Mouse (Mus musculus) MEL (cell line): ENCODE measurements around the gene Tsen54. TPM values are rescaled to one million over a fixed set of nuclear protein-coding genes. Genes with fewer than 3 reads are reported as not detected.
A peak's percentile ranks its signal among the peaks of the same experiment; 100 is the strongest.

Source experiments
- DNase-seq: peaks from one replicate; pipeline ENCODE4 v3.0.0; 2011; ENCODE audit warnings: low read depth, low spot score
- H3K27ac ChIP-seq: 2 replicates; pipeline ENCODE4 v1.5.1; 2012; ENCODE audit warnings: low read depth, mild to moderate bottlenecking, control low read depth, low read length, moderate library complexity; ENCODE audit not compliant: control insufficient read depth
- H3K27me3 ChIP-seq, 2 experiments: fragments of 150-350 bp in 1 of 2; sonication (generic) in 1 of 2; 2 replicates each; pipeline ENCODE4 v1.6.1; 2012; ENCODE audit warnings: low read length in 2 of 2, mild to moderate bottlenecking in 2 of 2, improper control_type of control experiment in 1 of 2, moderate library complexity in 1 of 2; ENCODE audit not compliant: insufficient read depth in 2 of 2, control insufficient read depth in 1 of 2
- H3K36me3 ChIP-seq, 2 experiments: 2 replicates each; pipeline ENCODE4 v1.6.1; 2012 to 2014; ENCODE audit warnings: low read length in 2 of 2, improper control_type of control experiment in 1 of 2, inconsistent platforms in 1 of 2, mild to moderate bottlenecking in 1 of 2; ENCODE audit not compliant: insufficient read depth in 2 of 2, control insufficient read depth in 1 of 2
- H3K4me1 ChIP-seq, 2 experiments: fragments of 150-350 bp in 1 of 2; sonication (generic) in 1 of 2; 2 replicates each; pipeline ENCODE4 v1.6.1; 2012; ENCODE audit warnings: low read length in 2 of 2, improper control_type of control experiment in 1 of 2, mild to moderate bottlenecking in 1 of 2; ENCODE audit not compliant: insufficient read depth in 2 of 2, control insufficient read depth in 1 of 2
- H3K4me3 ChIP-seq, 2 experiments: fragments of 150-350 bp in 1 of 2; sonication (generic) in 1 of 2; 2 replicates each; pipeline ENCODE4 v1.5.1; 2012; ENCODE audit warnings: low read depth in 2 of 2, low read length in 2 of 2, mild to moderate bottlenecking in 2 of 2, moderate library complexity in 2 of 2, control low read depth in 1 of 2, improper control_type of control experiment in 1 of 2; ENCODE audit not compliant: control insufficient read depth in 1 of 2, insufficient read depth in 1 of 2
- H3K79me2 ChIP-seq: 2 replicates; pipeline ENCODE4 v1.6.1; 2012; ENCODE audit warnings: mild to moderate bottlenecking, low read length, moderate library complexity; ENCODE audit not compliant: control insufficient read depth, poor library complexity, insufficient read depth
- H3K9ac ChIP-seq: 2 replicates; pipeline ENCODE4 v1.6.1; 2012; ENCODE audit warnings: low read depth, mild to moderate bottlenecking, control low read depth, low read length, moderate library complexity; ENCODE audit not compliant: control insufficient read depth, poor library complexity, severe bottlenecking
- H3K9me3 ChIP-seq: fragments of 150-350 bp; sonication (generic); replicated peaks from 2 replicates; pipeline ENCODE4 v1.6.1; 2012; ENCODE audit warnings: mild to moderate bottlenecking, low read length, improper control_type of control experiment, moderate library complexity; ENCODE audit not compliant: insufficient read depth
- EP300 ChIP-seq, 2 experiments: IDR thresholded peaks; 2 replicates each; pipeline ENCODE4 v1.6.1; 2011; ENCODE audit warnings: improper control_type of control experiment in 2 of 2, low read length in 2 of 2, low read depth in 1 of 2, mild to moderate bottlenecking in 1 of 2
- ETS1 ChIP-seq: IDR thresholded peaks from 2 replicates; pipeline ENCODE4 v1.6.1; 2012; ENCODE audit warnings: low read depth, mild to moderate bottlenecking, inconsistent platforms, low read length, improper control_type of control experiment, moderate library complexity
- GABPA ChIP-seq: IDR thresholded peaks from 2 replicates; pipeline ENCODE4 v1.6.1; 2012; ENCODE audit warnings: low read depth, mild to moderate bottlenecking, inconsistent platforms, low read length, improper control_type of control experiment, moderate library complexity
- HCFC1 ChIP-seq: IDR thresholded peaks from 2 replicates; pipeline ENCODE4 v1.6.1; 2012; ENCODE audit warnings: low read depth, mild to moderate bottlenecking, inconsistent platforms, low read length, improper control_type of control experiment, moderate library complexity
- MAX ChIP-seq: IDR thresholded peaks from 2 replicates; pipeline ENCODE4 v1.6.1; 2011; ENCODE audit warnings: low read length, improper control_type of control experiment
- MAZ ChIP-seq: IDR thresholded peaks from 2 replicates; pipeline ENCODE4 v1.6.1; 2012; ENCODE audit warnings: low read depth, mild to moderate bottlenecking, inconsistent platforms, low read length, improper control_type of control experiment
- MEF2A ChIP-seq: IDR thresholded peaks from 2 replicates; pipeline ENCODE4 v1.6.1; 2014; ENCODE audit warnings: low read depth, mild to moderate bottlenecking, inconsistent platforms, low read length, improper control_type of control experiment; ENCODE audit not compliant: poor library complexity, insufficient replicate concordance, severe bottlenecking; ENCODE audit errors: extremely low read depth
- MXI1 ChIP-seq: IDR thresholded peaks from 2 replicates; pipeline ENCODE4 v1.6.1; 2011; ENCODE audit warnings: mild to moderate bottlenecking, low read depth, low read length, improper control_type of control experiment
- MYB ChIP-seq: IDR thresholded peaks from 2 replicates; pipeline ENCODE4 v1.6.1; 2011; ENCODE audit warnings: mild to moderate bottlenecking, low read depth, low read length, improper control_type of control experiment
- MYC ChIP-seq: IDR thresholded peaks from 2 replicates; pipeline ENCODE4 v1.6.1; 2011; ENCODE audit warnings: low read depth, mild to moderate bottlenecking, low read length, improper control_type of control experiment, moderate library complexity
- NELFE ChIP-seq: IDR thresholded peaks from 2 replicates; pipeline ENCODE4 v1.6.1; 2011; ENCODE audit warnings: low read depth, low read length, improper control_type of control experiment
- NRF1 ChIP-seq: IDR thresholded peaks from 2 replicates; pipeline ENCODE4 v1.6.1; 2014; ENCODE audit warnings: low read depth, mild to moderate bottlenecking, inconsistent platforms, low read length, improper control_type of control experiment, moderate library complexity; ENCODE audit not compliant: poor library complexity, insufficient read depth, severe bottlenecking
- POLR2A ChIP-seq, 2 experiments: IDR thresholded peaks; 2 replicates each; pipeline ENCODE4 v1.6.1; 2011 to 2012; ENCODE audit warnings: low read length in 2 of 2, mild to moderate bottlenecking in 2 of 2, control low read depth in 1 of 2, improper control_type of control experiment in 1 of 2, low read depth in 1 of 2, moderate library complexity in 1 of 2; ENCODE audit not compliant: control insufficient read depth in 1 of 2, insufficient read depth in 1 of 2, poor library complexity in 1 of 2
- RCOR1 ChIP-seq: IDR thresholded peaks from 2 replicates; pipeline ENCODE4 v1.6.1; 2012; ENCODE audit warnings: low read depth, mild to moderate bottlenecking, inconsistent platforms, low read length, improper control_type of control experiment
- SIN3A ChIP-seq: IDR thresholded peaks from 2 replicates; pipeline ENCODE4 v1.6.1; 2012; ENCODE audit warnings: low read length, improper control_type of control experiment, inconsistent platforms
- SMC3 ChIP-seq: IDR thresholded peaks from 2 replicates; pipeline ENCODE4 v1.6.1; 2011; ENCODE audit warnings: low read depth, low read length, improper control_type of control experiment
- TAL1 ChIP-seq: IDR thresholded peaks from 2 replicates; pipeline ENCODE4 v1.6.1; 2012; ENCODE audit warnings: mild to moderate bottlenecking, inconsistent platforms, low read length, moderate library complexity, mixed read lengths
- TBP ChIP-seq: IDR thresholded peaks from 2 replicates; pipeline ENCODE4 v1.8.0; 2011; ENCODE audit warnings: low read depth, low read length, improper control_type of control experiment
- TCF12 ChIP-seq: IDR thresholded peaks from 2 replicates; pipeline ENCODE4 v1.6.1; 2014; ENCODE audit warnings: low read depth, mild to moderate bottlenecking, inconsistent platforms, low read length, improper control_type of control experiment, moderate library complexity
- UBTF ChIP-seq: IDR thresholded peaks from 2 replicates; pipeline ENCODE4 v1.6.1; 2012; ENCODE audit warnings: low read depth, mild to moderate bottlenecking, inconsistent platforms, low read length, improper control_type of control experiment, moderate library complexity, borderline replicate concordance; ENCODE audit not compliant: insufficient read depth
- USF1 ChIP-seq: IDR thresholded peaks from 2 replicates; pipeline ENCODE4 v1.6.1; 2014; ENCODE audit warnings: low read depth, mild to moderate bottlenecking, inconsistent platforms, low read length, improper control_type of control experiment, moderate library complexity
- ZMIZ1 ChIP-seq: IDR thresholded peaks from 2 replicates; pipeline ENCODE4 v1.6.1; 2012; ENCODE audit warnings: low read depth, mild to moderate bottlenecking, inconsistent platforms, low read length, improper control_type of control experiment, moderate library complexity
- polyA plus RNA-seq, 2 experiments: library from polyadenylated mRNA; stranded (reverse) in 1 of 2; unstranded in 1 of 2; fragments of >175 nt in 1 of 2; fragments of >200 nt in 1 of 2; gene quantifications; 2 replicates each; pipeline versions ENCODE4 v1.2.1 to v1.2.4; 2012; ENCODE audit warnings: low replicate concordance in 2 of 2, low read depth in 1 of 2; ENCODE audit not compliant: insufficient read length in 2 of 2, insufficient read depth in 1 of 2, missing spikeins in 1 of 2
- total RNA-seq: library from RNA; depleted of rRNA; stranded (reverse); fragments of 300-350 nt; gene quantifications from 2 replicates; pipeline ENCODE4 v1.2.3, GENCODE M21; 2012

Tsen54 gene
- total and polyA plus RNA-seq, 3 experiments, result 55.8 to 72.0 TPM; not detected in 1

DNA sequence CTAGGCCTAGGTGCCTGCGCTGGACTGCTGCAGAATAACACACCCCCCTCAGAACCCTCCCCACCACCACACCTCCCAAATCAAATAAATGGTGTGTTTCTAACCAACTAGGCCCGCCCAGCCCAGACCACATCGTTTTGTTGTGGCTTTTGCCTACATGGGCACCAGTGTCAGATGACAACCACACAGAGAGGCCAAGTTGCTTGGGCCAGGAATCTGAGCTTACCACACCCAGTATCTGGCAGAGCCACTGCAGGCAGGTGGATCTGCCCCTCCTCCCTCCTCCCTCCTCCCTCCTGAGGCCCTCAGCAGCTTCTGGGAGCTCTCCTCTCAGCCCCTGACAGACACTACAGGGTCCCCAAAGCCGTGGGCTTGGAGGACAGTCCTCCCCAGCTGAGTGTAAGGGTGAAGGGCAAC lies 24.4 kb downstream of the Tsen54 start:
- H3K27ac ChIP-seq, result no peak overlapping the region
- no peak overlapping the region for H3K4me3 ChIP-seq
- peak; percentile 62 for DNase-seq
- H3K9ac ChIP-seq, result no peak overlapping the region
- peaks cover 0 to 19% of the 10 kb centered on the region in 2 experiments; a peak in 2 of 4 replicates for H3K36me3 ChIP-seq
- H3K79me2 ChIP-seq, result no peaks in the 10 kb centered on the region
- no peaks in the 10 kb centered on the region for H3K27me3 ChIP-seq
- peaks cover 21 to 42% of the 10 kb centered on the region in 2 experiments for H3K4me1 ChIP-seq
- peak; percentile 24; the same call in 1 of the 2 replicates for TF ChIP-seq SIN3A
- no peak for TF ChIP-seq USF1
- TF ChIP-seq UBTF, result no peak
- TF ChIP-seq TCF12, result peak; percentile 65
- peak in 1 of 2 experiments; percentile 48; a peak in 1 of 4 replicates for TF ChIP-seq EP300 (IDR thresholded peaks at IDR 0.05; ENCODE audit: low read depth in 1 of 2, low read length in 2 of 2)
- 0 out of 2 replicates have a peak, but pooled peaks have one; percentile 30 for TF ChIP-seq ETS1
- TF ChIP-seq NELFE, result no peak
- peak; percentile 70 for TF ChIP-seq MAZ
- peak; percentile 22; the same call in 1 of the 2 replicates for TF ChIP-seq TAL1
- TF ChIP-seq MXI1, result no peak
- no peak for TF ChIP-seq MYC
- peak; percentile 72 for TF ChIP-seq RCOR1
- H3K9me3 ChIP-seq, result no peaks in the 10 kb centered on the region

- Histone ChIP-seq H3K27me3 (no peaks in the 10 kb centered on the region), H3K9me3 (no peaks in the 10 kb centered on the region), H3K27ac (no peak overlapping the region), H3K4me3 (no peak overlapping the region), H3K4me1 (peaks cover 21 to 42% of the 10 kb centered on the region in 2 experiments), H3K36me3 (peaks cover 0 to 19% of the 10 kb centered on the region in 2 experiments; a peak in 2 of 4 replicates), H3K79me2 (no peaks in the 10 kb centered on the region), H3K9ac (no peak overlapping the region)
- no peak for DNase-seq
- TF ChIP-seq POLR2A (IDR thresholded peaks at IDR 0.05; ENCODE audit: control insufficient read depth in 1 of 2, insufficient read depth in 1 of 2, low read depth in 1 of 2, low read length in 2 of 2, poor library complexity in 1 of 2), result no peak
- TF ChIP-seq HCFC1, result no peak
- no peak for TF ChIP-seq NRF1
- TF ChIP-seq MAX, result no peak
- no peak for TF ChIP-seq GABPA
- TF ChIP-seq ZMIZ1, result no peak
- no peak for TF ChIP-seq MEF2A
- no peak for TF ChIP-seq TBP
- no peak for TF ChIP-seq TAL1
- no peak for TF ChIP-seq SMC3
- TF ChIP-seq MYB, result no peak
Observed at GRCm38 (mm10) chr11:115839732-115840131, 25.2 kb downstream of the Tsen54 start.
